Mouse (Mus musculus): ENCODE data around the gene Rasal1.

DNA sequence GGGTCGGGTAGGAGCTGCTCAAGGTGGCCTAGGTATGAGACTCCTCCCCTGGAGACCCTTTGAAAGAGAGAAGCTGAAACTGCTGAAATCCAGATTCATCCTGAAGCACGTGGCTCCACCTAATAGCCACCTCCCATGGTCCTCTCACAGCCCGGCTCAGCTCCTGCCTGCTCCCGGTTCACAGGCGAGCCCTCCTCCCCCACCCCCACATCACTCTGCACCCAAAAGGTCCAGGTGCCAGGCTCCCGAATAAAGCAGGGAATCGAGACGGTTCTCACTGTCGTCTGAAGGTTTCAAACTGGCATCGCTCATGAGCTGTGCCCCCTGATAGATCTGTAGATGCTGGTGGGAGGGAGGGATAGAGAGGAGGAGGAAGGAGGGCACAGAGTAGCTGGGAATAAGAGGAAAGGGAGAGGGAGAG lies 43.4 kb upstream of the Rasal1 start:
- TF ChIP-seq GATA1 (IDR thresholded peaks at IDR 0.05; ENCODE audit: low read length), result no peak
- TF ChIP-seq TAL1 (IDR thresholded peaks at IDR 0.05; ENCODE audit: low read length), result no peak

Measured in erythroblast, embryonic 14.5 days (primary cell).